Mouse (Mus musculus): ENCODE data around the gene Maml3. TPM values are rescaled to one million over a fixed set of nuclear protein-coding genes. Genes with fewer than 3 reads are reported as not detected.

The Maml3 gene
- total and polyA plus RNA-seq, 3 experiments = 0.81 to 1.8 (median 0.98) TPM

DNA sequence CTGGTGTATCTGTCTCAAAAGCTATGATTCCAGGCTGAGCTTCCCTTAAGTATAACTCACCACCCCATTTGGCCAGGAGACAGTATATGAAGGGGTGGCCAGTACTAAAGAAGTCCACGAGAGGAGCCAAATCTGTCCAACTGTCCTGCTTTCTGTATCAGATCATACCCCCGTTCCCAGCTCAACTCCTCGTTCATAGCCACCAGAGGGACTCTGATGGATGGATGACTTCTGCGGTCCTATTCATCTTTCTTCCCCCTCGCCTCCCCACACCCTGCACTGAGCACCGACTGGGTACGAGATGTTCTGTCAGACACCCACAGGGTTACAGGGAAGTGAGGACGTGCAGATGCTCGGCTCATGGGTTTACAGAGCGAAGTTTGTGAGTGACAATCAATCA lies 74.8 kb downstream of the Maml3 start:
- Histone ChIP-seq H3K4me3 (replicated peaks in 1 of 3; ENCODE audit: low read depth in 2 of 3, low read length in 2 of 3, poor library complexity in 1 of 3) (no peak overlapping the region), H3K27me3 (replicated peaks) (no peaks in the 10 kb centered on the region), H3K27ac (ENCODE audit: insufficient read depth, low read depth) (no peak overlapping the region), H3K9ac (ENCODE audit: insufficient read depth, low read depth) (no peak overlapping the region), H3K9me3 (replicated peaks; ENCODE audit: low read length) (no peaks in the 10 kb centered on the region), H3K4me1 (ENCODE audit: control insufficient read depth in 1 of 2, insufficient read depth in 2 of 2) (peaks cover 0 to 16% of the 10 kb centered on the region in 2 experiments; a peak in 2 of 4 replicates), H3K36me3 (replicated peaks in 1 of 2; ENCODE audit: control insufficient read depth in 1 of 2, insufficient read depth in 1 of 2, low read length in 1 of 2) (no peaks in the 10 kb centered on the region), H3K4me2 (ENCODE audit: insufficient read depth, low read depth, poor library complexity, severe bottlenecking) (no peak overlapping the region), H3K79me2 (replicated peaks; ENCODE audit: control insufficient read depth, extremely low read depth, insufficient read depth, poor library complexity, severe bottlenecking) (no peaks in the 10 kb centered on the region)
- DNase-seq (ENCODE audit: extremely low read depth) = no peak
- TF ChIP-seq GABPA (IDR thresholded peaks at IDR 0.05; ENCODE audit: insufficient replicate concordance, low read depth, low read length) (no peak), CHD2 (IDR thresholded peaks at IDR 0.05; ENCODE audit: low read length) (no peak), KAT2A (IDR thresholded peaks at IDR 0.05; ENCODE audit: insufficient replicate concordance, low read length) (no peak), MAFK (IDR thresholded peaks at IDR 0.05; ENCODE audit: insufficient replicate concordance, low read length) (no peak), ETS1 (conservative IDR thresholded peaks at IDR 0.05; ENCODE audit: low read depth, low read length) (no peak), ZC3H11A (IDR thresholded peaks at IDR 0.05; ENCODE audit: low read depth, low read length) (no peak), SIN3A (IDR thresholded peaks at IDR 0.05; ENCODE audit: low read length) (no peak), USF2 (conservative IDR thresholded peaks at IDR 0.05; ENCODE audit: low read depth, low read length) (no peak), TBP (conservative IDR thresholded peaks at IDR 0.05; ENCODE audit: low read depth, low read length) (no peak), MAZ (IDR thresholded peaks at IDR 0.05; ENCODE audit: low read depth, low read length) (no peak), ZNF384 (IDR thresholded peaks at IDR 0.05; ENCODE audit: low read depth, low read length) (no peak), POLR2AphosphoS2 (IDR thresholded peaks at IDR 0.05; ENCODE audit: low read depth, low read length) (no peak), PAX5 (IDR thresholded peaks at IDR 0.05; ENCODE audit: low read length) (no peak), BHLHE40 (IDR thresholded peaks at IDR 0.05; ENCODE audit: low read depth, low read length) (no peak), MEF2A (IDR thresholded peaks at IDR 0.05; ENCODE audit: borderline replicate concordance, low read depth, low read length) (no peak), NELFE (IDR thresholded peaks at IDR 0.05; ENCODE audit: low read depth, low read length) (no peak), NRF1 (IDR thresholded peaks at IDR 0.05; ENCODE audit: low read depth, low read length) (no peak), TCF12 (IDR thresholded peaks at IDR 0.05; ENCODE audit: low read depth, low read length) (no peak), MYC (IDR thresholded peaks at IDR 0.05; ENCODE audit: low read depth, low read length) (no peak)
- in situ Hi-C loops (cut with MboI; ENCODE audit: low pct_ligation_motif_present, low pct_unique_long_range_greater_than_20kb, low sequenced_read_pairs) = no loop called here
- dilution Hi-C loops (cut with MboI; ENCODE audit: extremely low pct_ligation_motif_present, extremely low pct_unique_long_range_greater_than_20kb, low sequenced_read_pairs) = no loop called here

- Histone ChIP-seq H3K9ac (ENCODE audit: insufficient read depth, low read depth) (no peak overlapping the region), H3K79me2 (replicated peaks; ENCODE audit: control insufficient read depth, extremely low read depth, insufficient read depth, poor library complexity, severe bottlenecking) (no peaks in the 10 kb centered on the region), H3K4me2 (ENCODE audit: insufficient read depth, low read depth, poor library complexity, severe bottlenecking) (no peak overlapping the region), H3K36me3 (replicated peaks in 1 of 2; ENCODE audit: control insufficient read depth in 1 of 2, insufficient read depth in 1 of 2, low read length in 1 of 2) (no peaks in the 10 kb centered on the region), H3K9me3 (replicated peaks; ENCODE audit: low read length) (no peaks in the 10 kb centered on the region), H3K27me3 (replicated peaks) (no peaks in the 10 kb centered on the region), H3K27ac (ENCODE audit: insufficient read depth, low read depth) (no peak overlapping the region), H3K4me1 (ENCODE audit: control insufficient read depth in 1 of 2, insufficient read depth in 2 of 2) (peaks cover 0 to 14% of the 10 kb centered on the region in 2 experiments; a peak in 2 of 4 replicates), H3K4me3 (replicated peaks in 1 of 3; ENCODE audit: low read depth in 2 of 3, low read length in 2 of 3, poor library complexity in 1 of 3) (no peak overlapping the region)
- dilution Hi-C loops (cut with MboI; ENCODE audit: extremely low pct_ligation_motif_present, extremely low pct_unique_long_range_greater_than_20kb, low sequenced_read_pairs) = no loop called here
- TF ChIP-seq RAD21 (IDR thresholded peaks at IDR 0.05; ENCODE audit: low read depth, low read length) = no peak
- TF ChIP-seq CHD1 (IDR thresholded peaks at IDR 0.05; ENCODE audit: low read depth, low read length) = no peak
- TF ChIP-seq MYC (IDR thresholded peaks at IDR 0.05; ENCODE audit: low read depth, low read length) = no peak
- no peak for TF ChIP-seq POLR2A (IDR thresholded peaks at IDR 0.05; ENCODE audit: low read depth, low read length)
- TF ChIP-seq ZC3H11A (IDR thresholded peaks at IDR 0.05; ENCODE audit: low read depth, low read length) = no peak
- TF ChIP-seq USF2 (conservative IDR thresholded peaks at IDR 0.05; ENCODE audit: low read depth, low read length) = no peak
- TF ChIP-seq NELFE (IDR thresholded peaks at IDR 0.05; ENCODE audit: low read depth, low read length) = no peak
- no peak for TF ChIP-seq MEF2A (IDR thresholded peaks at IDR 0.05; ENCODE audit: borderline replicate concordance, low read depth, low read length)
- TF ChIP-seq IRF4 (IDR thresholded peaks at IDR 0.05; ENCODE audit: low read depth, low read length) = no peak
- no peak for TF ChIP-seq PAX5 (IDR thresholded peaks at IDR 0.05; ENCODE audit: low read length)
- no peak for TF ChIP-seq ZMIZ1 (IDR thresholded peaks at IDR 0.05; ENCODE audit: low read depth, low read length)
- no peak for TF ChIP-seq ZKSCAN1 (IDR thresholded peaks at IDR 0.05; ENCODE audit: borderline replicate concordance, low read depth, low read length)
- TF ChIP-seq POLR2AphosphoS2 (IDR thresholded peaks at IDR 0.05; ENCODE audit: low read depth, low read length) = no peak
- no peak for TF ChIP-seq CTCF (conservative IDR thresholded peaks at IDR 0.05 in 1 of 2, IDR thresholded peaks at IDR 0.05 in 1 of 2; ENCODE audit: low read depth in 2 of 2, low read length in 2 of 2)
- no peak for TF ChIP-seq TBP (conservative IDR thresholded peaks at IDR 0.05; ENCODE audit: low read depth, low read length)
- TF ChIP-seq MAFK (IDR thresholded peaks at IDR 0.05; ENCODE audit: insufficient replicate concordance, low read length) = no peak
- no peak for TF ChIP-seq KAT2A (IDR thresholded peaks at IDR 0.05; ENCODE audit: insufficient replicate concordance, low read length)
- TF ChIP-seq ZNF384 (IDR thresholded peaks at IDR 0.05; ENCODE audit: low read depth, low read length) = no peak
- TF ChIP-seq SMC3 (IDR thresholded peaks at IDR 0.05; ENCODE audit: low read depth, low read length) = no peak
- DNase-seq (ENCODE audit: extremely low read depth) = no peak
- in situ Hi-C loops (cut with MboI; ENCODE audit: low pct_ligation_motif_present, low pct_unique_long_range_greater_than_20kb, low sequenced_read_pairs) = no loop called here
These were observed 75.2 kb downstream of the Maml3 start for GRCm38 (mm10) chr3:52029661-52030081.

All from CH12.LX (cell line).